Mouse (Mus musculus): ENCODE results near the gene Hspb6. TPM values are rescaled to one million over a fixed set of nuclear protein-coding genes. Genes with fewer than 3 reads are reported as not detected.

Gene Hspb6
- polyA plus RNA-seq, 1 experiment from 2014 or later, result 10.1 TPM

Small RNAs within 50 kb of the gene (microRNA-seq; reads per million reads assigned to microRNA genes)
- gene Gm38670 (0.79 reads per million), gene Mir3569 (not detected)

Other genes with a start within 250 kb of the Hspb6 start
- gene Alkbh6, start 243.5 kb upstream of the Hspb6 start, polyA plus RNA-seq (2014; fragmentation: Nextera tagmentation; extraction: Ambion mirVana), result 102 and 118 TPM in 2 replicates
- 3.6 and 3.7 TPM in 2 replicates for gene Syne4, start 237.4 kb upstream of the Hspb6 start, polyA plus RNA-seq (2014; fragmentation: Nextera tagmentation; extraction: Ambion mirVana)
- gene E130208F15Rik, start 230.4 kb upstream of the Hspb6 start, polyA plus RNA-seq (2014; fragmentation: Nextera tagmentation; extraction: Ambion mirVana), result not detected in 2 replicates
- gene Sdhaf1, start 228.3 kb upstream of the Hspb6 start, polyA plus RNA-seq (2014; fragmentation: Nextera tagmentation; extraction: Ambion mirVana), result 18.7 and 23.8 TPM in 2 replicates
- 8.8 and 10.3 TPM in 2 replicates for gene Lrfn3, start 189.4 kb upstream of the Hspb6 start, polyA plus RNA-seq (2014; fragmentation: Nextera tagmentation; extraction: Ambion mirVana)
- 31.1 and 31.3 TPM in 2 replicates for gene Tyrobp, start 138.4 kb upstream of the Hspb6 start, polyA plus RNA-seq (2014; fragmentation: Nextera tagmentation; extraction: Ambion mirVana)
- 0.61 TPM in 1 of 2 replicates, not detected in the other for gene Hcst, start 132.3 kb upstream of the Hspb6 start, polyA plus RNA-seq (2014; fragmentation: Nextera tagmentation; extraction: Ambion mirVana)
- gene Nfkbid, start 130.4 kb upstream of the Hspb6 start, polyA plus RNA-seq (2014; fragmentation: Nextera tagmentation; extraction: Ambion mirVana), result 1.2 and 1.4 TPM in 2 replicates
- 467 and 579 TPM in 2 replicates for gene Aplp1, start 106.6 kb upstream of the Hspb6 start, polyA plus RNA-seq (2014; fragmentation: Nextera tagmentation; extraction: Ambion mirVana)
- 0.65 and 0.79 TPM in 2 replicates for gene Kirrel2, start 94.5 kb upstream of the Hspb6 start, polyA plus RNA-seq (2014; fragmentation: Nextera tagmentation; extraction: Ambion mirVana)
- 0.10 TPM in 1 of 2 replicates, not detected in the other for gene Nphs1, start 93.9 kb upstream of the Hspb6 start, polyA plus RNA-seq (2014; fragmentation: Nextera tagmentation; extraction: Ambion mirVana)
- gene Prodh2, start 58.6 kb upstream of the Hspb6 start, polyA plus RNA-seq (2014; fragmentation: Nextera tagmentation; extraction: Ambion mirVana), result not detected in 2 replicates
- 63.5 and 98.4 TPM in 2 replicates for gene Arhgap33, start 17.1 kb upstream of the Hspb6 start, polyA plus RNA-seq (2014; fragmentation: Nextera tagmentation; extraction: Ambion mirVana)
- gene Proser3, start 121 bp downstream of the Hspb6 start, polyA plus RNA-seq (2014; fragmentation: Nextera tagmentation; extraction: Ambion mirVana), result 6.2 and 7.1 TPM in 2 replicates
- 47.6 and 59.0 TPM in 2 replicates for gene Lin37, start 7.7 kb downstream of the Hspb6 start, polyA plus RNA-seq (2014; fragmentation: Nextera tagmentation; extraction: Ambion mirVana)
- gene U2af1l4, start 11.1 kb downstream of the Hspb6 start, polyA plus RNA-seq (2014; fragmentation: Nextera tagmentation; extraction: Ambion mirVana), result 132 and 135 TPM in 2 replicates
- 7.0 and 10.7 TPM in 2 replicates for gene Gm49396, start 11.2 kb downstream of the Hspb6 start, polyA plus RNA-seq (2014; fragmentation: Nextera tagmentation; extraction: Ambion mirVana)
- gene Psenen, start 11.4 kb downstream of the Hspb6 start, polyA plus RNA-seq (2014; fragmentation: Nextera tagmentation; extraction: Ambion mirVana), result 121 and 143 TPM in 2 replicates
- 1.7 and 6.4 TPM in 2 replicates for gene Igflr1, start 13.2 kb downstream of the Hspb6 start, polyA plus RNA-seq (2014; fragmentation: Nextera tagmentation; extraction: Ambion mirVana)
- gene Kmt2b, start 36.5 kb downstream of the Hspb6 start, polyA plus RNA-seq (2014; fragmentation: Nextera tagmentation; extraction: Ambion mirVana), result 8.7 and 9.6 TPM in 2 replicates
- 0.12 and 0.34 TPM in 2 replicates for gene Zbtb32, start 46.7 kb downstream of the Hspb6 start, polyA plus RNA-seq (2014; fragmentation: Nextera tagmentation; extraction: Ambion mirVana)
- gene Upk1a, start 60.7 kb downstream of the Hspb6 start, polyA plus RNA-seq (2014; fragmentation: Nextera tagmentation; extraction: Ambion mirVana), result 0.20 and 0.25 TPM in 2 replicates
- gene Cox6b1, start 74.0 kb downstream of the Hspb6 start, polyA plus RNA-seq (2014; fragmentation: Nextera tagmentation; extraction: Ambion mirVana), result 909 and 1,141 TPM in 2 replicates
- gene Etv2, start 83.7 kb downstream of the Hspb6 start, polyA plus RNA-seq (2014; fragmentation: Nextera tagmentation; extraction: Ambion mirVana), result not detected in 2 replicates
- gene Rbm42, start 98.1 kb downstream of the Hspb6 start, polyA plus RNA-seq (2014; fragmentation: Nextera tagmentation; extraction: Ambion mirVana), result 120 and 133 TPM in 2 replicates
- 32.9 and 35.8 TPM in 2 replicates for gene Haus5, start 112.8 kb downstream of the Hspb6 start, polyA plus RNA-seq (2014; fragmentation: Nextera tagmentation; extraction: Ambion mirVana)
- gene Pmis2, start 119.4 kb downstream of the Hspb6 start, polyA plus RNA-seq (2014; fragmentation: Nextera tagmentation; extraction: Ambion mirVana), result not detected in 2 replicates
- gene 2200002J24Rik, start 146.7 kb downstream of the Hspb6 start, polyA plus RNA-seq (2014; fragmentation: Nextera tagmentation; extraction: Ambion mirVana), result not detected in 2 replicates
- 0.84 and 1.2 TPM in 2 replicates for gene Atp4a, start 160.0 kb downstream of the Hspb6 start, polyA plus RNA-seq (2014; fragmentation: Nextera tagmentation; extraction: Ambion mirVana)
- gene Tmem147, start 177.4 kb downstream of the Hspb6 start, polyA plus RNA-seq (2014; fragmentation: Nextera tagmentation; extraction: Ambion mirVana), result 228 and 286 TPM in 2 replicates
- gene Gapdhs, start 191.5 kb downstream of the Hspb6 start, polyA plus RNA-seq (2014; fragmentation: Nextera tagmentation; extraction: Ambion mirVana), result 0.57 and 0.59 TPM in 2 replicates
- 1.3 and 2.0 TPM in 2 replicates for gene Sbsn, start 199.3 kb downstream of the Hspb6 start, polyA plus RNA-seq (2014; fragmentation: Nextera tagmentation; extraction: Ambion mirVana)
- 0.74 and 0.88 TPM in 2 replicates for gene Dmkn, start 211.6 kb downstream of the Hspb6 start, polyA plus RNA-seq (2014; fragmentation: Nextera tagmentation; extraction: Ambion mirVana)
- gene Krtdap, start 235.7 kb downstream of the Hspb6 start, polyA plus RNA-seq (2014; fragmentation: Nextera tagmentation; extraction: Ambion mirVana), result 1.1 TPM in 1 of 2 replicates, not detected in the other